Comparison of ENCODE assay signal across 8 mouse cellular contexts in genomic region chr15:77344127-77345125, GRCm38 (mm10). TPM values are rescaled to one million over a fixed set of nuclear protein-coding genes. Genes with fewer than 3 reads are reported as not detected.
A peak's percentile ranks its signal among the peaks of the same experiment; 100 is the strongest.
DNase-seq lines count a peak whose midpoint lies in the region; ATAC-seq and TF ChIP-seq lines count a peak whose summit lies in the region.

No protein-coding gene starts in this region.

- H3K36me3 ChIP-seq in lung, embryonic 14.5 days (ENCODE audit: insufficient read depth), result no peaks in the 10 kb centered on the region
- no peaks in the 10 kb centered on the region for H3K36me3 ChIP-seq in forebrain, embryonic 16.5 days (ENCODE audit: control insufficient read depth, insufficient read depth)
- H3K36me3 ChIP-seq in limb, embryonic 11.5 days (ENCODE audit: control insufficient read depth, insufficient read depth, low read length), result no peaks in the 10 kb centered on the region
- H3K36me3 ChIP-seq in stomach, embryonic 14.5 days (ENCODE audit: control insufficient read depth, insufficient read depth, low read length), result no peaks in the 10 kb centered on the region

- ATAC-seq in lung, embryonic 14.5 days (ENCODE audit: insufficient read depth), result peak; percentile 70
- 0 out of 2 replicates have a peak, but pooled peaks have one; percentile 10 for ATAC-seq in forebrain, embryonic 16.5 days
- ATAC-seq in limb, embryonic 11.5 days (ENCODE audit: insufficient number of reproducible peaks, low FRiP score, low TSS enrichment, low read depth), result no peak
- ATAC-seq in stomach, embryonic 14.5 days (ENCODE audit: insufficient number of reproducible peaks, insufficient read depth, low FRiP score, low read depth), result peak; percentile 30; the same call in 1 of the 2 replicates

- H3K4me1 ChIP-seq in lung, embryonic 14.5 days (ENCODE audit: insufficient read depth), result peaks cover 13% of the 10 kb centered on the region
- H3K4me1 ChIP-seq in lung, adult 2 months (ENCODE audit: control insufficient read depth, insufficient read depth, low read length), result peaks cover 13% of the 10 kb centered on the region
- peaks cover 13% of the 10 kb centered on the region for H3K4me1 ChIP-seq in forebrain, embryonic 16.5 days (replicated peaks; ENCODE audit: control insufficient read depth, insufficient read depth, low read length)
- H3K4me1 ChIP-seq in limb, embryonic 11.5 days (ENCODE audit: control insufficient read depth, insufficient read depth, low read length), result peaks cover 10% of the 10 kb centered on the region
- peaks cover 23% of the 10 kb centered on the region for H3K4me1 ChIP-seq in stomach, embryonic 14.5 days (ENCODE audit: control insufficient read depth, insufficient read depth, low read length)

- H3K4me2 ChIP-seq in lung, embryonic 14.5 days, result peak overlapping the region; percentile 56
- H3K4me2 ChIP-seq in forebrain, embryonic 16.5 days (ENCODE audit: low read length), result no peak overlapping the region
- H3K4me2 ChIP-seq in limb, embryonic 11.5 days (ENCODE audit: low read depth, severe bottlenecking), result no peak overlapping the region; the same call in 1 of the 2 replicates
- H3K4me2 ChIP-seq in stomach, embryonic 14.5 days (replicated peaks; ENCODE audit: low read depth, low read length), result peak overlapping the region; percentile 40

- no peak for TF ChIP-seq CTCF in lung, embryonic 14.5 days (IDR thresholded peaks at IDR 0.05; ENCODE audit: low read depth)
- TF ChIP-seq CTCF in lung, adult 2 months (IDR thresholded peaks at IDR 0.05; ENCODE audit: insufficient read depth, low read length), result no peak

- H3K9me3 ChIP-seq in lung, embryonic 14.5 days (ENCODE audit: low read depth, low read length), result no peaks in the 10 kb centered on the region
- H3K9me3 ChIP-seq in forebrain, embryonic 16.5 days (ENCODE audit: control insufficient read depth, low read length), result no peaks in the 10 kb centered on the region
- no peaks in the 10 kb centered on the region for H3K9me3 ChIP-seq in limb, embryonic 11.5 days (ENCODE audit: control insufficient read depth, low read length)
- no peaks in the 10 kb centered on the region for H3K9me3 ChIP-seq in stomach, embryonic 14.5 days (ENCODE audit: control insufficient read depth, low read depth, low read length)

- H3K4me3 ChIP-seq in lung, embryonic 14.5 days (ENCODE audit: low read depth, low read length), result peak overlapping the region; percentile 16; the same call in 1 of the 2 replicates
- no peak overlapping the region for H3K4me3 ChIP-seq in lung, adult 2 months (replicated peaks; ENCODE audit: extremely low read depth, low read depth, low read length)
- no peak overlapping the region for H3K4me3 ChIP-seq in forebrain, embryonic 16.5 days (replicated peaks; ENCODE audit: low read length)
- no peak overlapping the region for H3K4me3 ChIP-seq in limb, embryonic 11.5 days (ENCODE audit: low read depth, low read length)
- peak overlapping the region; percentile 0; the same call in 1 of the 2 replicates for H3K4me3 ChIP-seq in stomach, embryonic 14.5 days (ENCODE audit: low read depth, low read length)

- DNase-seq in lung, embryonic 14.5 days, result peak; percentile 74
- DNase-seq in lung, adult 2 months, result no peak
- DNase-seq in limb, embryonic 11.5 days (ENCODE audit: low spot score), result peak; percentile 40
- no peak for DNase-seq in thymus, postnatal 14 days
- DNase-seq in ovary, postnatal 10 days (ENCODE audit: low spot score), result no peak
- DNase-seq in frontal cortex, adult 2 months (ENCODE audit: extremely low spot score in 1 of 2, low spot score in 1 of 2), result no peak

- H3K27ac ChIP-seq in lung, embryonic 14.5 days (ENCODE audit: low read depth), result peak overlapping the region; percentile 87
- H3K27ac ChIP-seq in forebrain, embryonic 16.5 days (ENCODE audit: low read length), result no peak overlapping the region
- H3K27ac ChIP-seq in limb, embryonic 11.5 days (replicated peaks; ENCODE audit: low read depth, low read length), result 0 out of 2 replicates have a peak overlapping the region, but pooled peaks have one; percentile 2
- H3K27ac ChIP-seq in stomach, embryonic 14.5 days (ENCODE audit: low read length), result peak overlapping the region; percentile 90

- peak overlapping the region; percentile 40 for H3K9ac ChIP-seq in lung, embryonic 14.5 days
- peak overlapping the region; percentile 48; the same call in 1 of the 2 replicates for H3K9ac ChIP-seq in forebrain, embryonic 16.5 days (replicated peaks; ENCODE audit: low read depth, low read length)
- peak overlapping the region; percentile 56; the same call in 1 of the 2 replicates for H3K9ac ChIP-seq in limb, embryonic 11.5 days (ENCODE audit: low read length)
- H3K9ac ChIP-seq in stomach, embryonic 14.5 days (replicated peaks; ENCODE audit: low read depth, low read length), result no peak overlapping the region

- H3K27me3 ChIP-seq in lung, embryonic 14.5 days (ENCODE audit: insufficient read depth, low read length), result no peaks in the 10 kb centered on the region
- no peaks in the 10 kb centered on the region for H3K27me3 ChIP-seq in forebrain, embryonic 16.5 days (replicated peaks; ENCODE audit: control insufficient read depth, insufficient read depth, low read length)
- H3K27me3 ChIP-seq in limb, embryonic 11.5 days (ENCODE audit: control insufficient read depth, insufficient read depth, low read length), result no peaks in the 10 kb centered on the region
- no peaks in the 10 kb centered on the region for H3K27me3 ChIP-seq in stomach, embryonic 14.5 days (ENCODE audit: control insufficient read depth, insufficient read depth, low read length)

- TF ChIP-seq POLR2A in lung, adult 2 months (IDR thresholded peaks at IDR 0.05; ENCODE audit: borderline replicate concordance, extremely low read depth, low read depth, low read length), result no peak

- WGBS in lung, embryonic 14.5 days, result 28% methylated on average over 17 of the region's 17 CpGs
- 42% methylated on average over 17 of the region's 17 CpGs for WGBS in lung, adult 2 months
- WGBS in forebrain, embryonic 16.5 days, result 52% methylated on average over 16 of the region's 17 CpGs
- WGBS in limb, embryonic 11.5 days, result 21% methylated on average over 17 of the region's 17 CpGs
- WGBS in stomach, embryonic 14.5 days, result 26% methylated on average over 17 of the region's 17 CpGs

RNA-seq across cellular contexts. Expression of gene Rbfox2, which starts 37.6 kb away (rescaled TPM):
- 51.9 and 55.8 TPM in 2 replicates for polyA plus RNA-seq in lung, embryonic 14.5 days (2014; fragmentation: Nextera tagmentation; extraction: Ambion mirVana)
- polyA plus RNA-seq in lung, adult 2 months (2012; rRNA removed), result 65.0 and 72.0 TPM in 2 replicates
- 212 and 226 TPM in 2 replicates for polyA plus RNA-seq in forebrain, embryonic 16.5 days (2015; fragmentation: Nextera tagmentation; extraction: Ambion mirVana)
- 71.5 and 74.2 TPM in 2 replicates for polyA plus RNA-seq in limb, embryonic 11.5 days (2014; fragmentation: Nextera tagmentation; extraction: Ambion mirVana)
- 90.5 and 93.7 TPM in 2 replicates for polyA plus RNA-seq in stomach, embryonic 14.5 days (2014; fragmentation: Nextera tagmentation; extraction: Ambion mirVana)
- polyA plus RNA-seq in frontal cortex, adult 2 months (2012; rRNA removed), result 200 and 212 TPM in 2 replicates

RNA-seq across cellular contexts. Expression of gene Apol7a, which starts 54.5 kb away (rescaled TPM):
- not detected in 2 replicates for polyA plus RNA-seq in lung, embryonic 14.5 days (2014; fragmentation: Nextera tagmentation; extraction: Ambion mirVana)
- polyA plus RNA-seq in lung, adult 2 months (2012; rRNA removed), result 0.31 and 0.38 TPM in 2 replicates
- polyA plus RNA-seq in forebrain, embryonic 16.5 days (2015; fragmentation: Nextera tagmentation; extraction: Ambion mirVana), result not detected in 2 replicates
- polyA plus RNA-seq in limb, embryonic 11.5 days (2014; fragmentation: Nextera tagmentation; extraction: Ambion mirVana), result not detected in 2 replicates
- 2.4 and 2.8 TPM in 2 replicates for polyA plus RNA-seq in stomach, embryonic 14.5 days (2014; fragmentation: Nextera tagmentation; extraction: Ambion mirVana)
- 0.19 and 0.38 TPM in 2 replicates for polyA plus RNA-seq in frontal cortex, adult 2 months (2012; rRNA removed)

Comparison
In these comparisons a context has a peak if more than half of its experiments do, and no peak if none do; other contexts are left out.
1. DNase-seq: peak in lung, embryonic 14.5 days (single experiment) and limb, embryonic 11.5 days (single experiment); none in lung, adult 2 months (single experiment), thymus, postnatal 14 days (single experiment), ovary, postnatal 10 days (single experiment) and frontal cortex, adult 2 months (0 of 2).
2. H3K4me3 ChIP-seq: peak in lung, embryonic 14.5 days (single experiment) and stomach, embryonic 14.5 days (single experiment); none in lung, adult 2 months (single experiment), forebrain, embryonic 16.5 days (single experiment) and limb, embryonic 11.5 days (single experiment).
3. H3K4me2 ChIP-seq: peak in lung, embryonic 14.5 days (single experiment) and stomach, embryonic 14.5 days (single experiment); none in forebrain, embryonic 16.5 days (single experiment) and limb, embryonic 11.5 days (single experiment).